Comparison of ENCODE assay signal across 14 mouse cellular contexts in genomic region chr9:119972582-119972981, GRCm38 (mm10). TPM values are rescaled to one million over a fixed set of nuclear protein-coding genes. Genes with fewer than 3 reads are reported as not detected.
DNase-seq lines count a peak whose midpoint lies in the region; ATAC-seq and TF ChIP-seq lines count a peak whose summit lies in the region.
"Had no signal": no experiment of that assay in that cellular context is flagged by ENCODE, and none has a peak within 500 bp of the region (broad histone marks: within the 10 kb centered on the region; RNA-seq: fewer than 3 reads in every experiment).

No protein-coding gene starts in this region.

- no peak overlapping the region for H3K9ac ChIP-seq in liver, adult 2 months (ENCODE audit: low read depth, low read length)
- no peak overlapping the region for H3K9ac ChIP-seq in liver, postnatal 0 days (replicated peaks)

- peaks cover 13% of the 10 kb centered on the region for H3K4me1 ChIP-seq in liver, adult 2 months (ENCODE audit: control insufficient read depth, insufficient read depth, low read length)
- peaks cover 31% of the 10 kb centered on the region for H3K4me1 ChIP-seq in liver, postnatal 0 days (ENCODE audit: insufficient read depth)
- H3K4me1 ChIP-seq in cerebellum, adult 2 months (ENCODE audit: control insufficient read depth, insufficient read depth, low read length): peaks cover 56% of the 10 kb centered on the region

- no peaks in the 10 kb centered on the region for H3K27me3 ChIP-seq in liver, adult 2 months (ENCODE audit: control insufficient read depth, insufficient read depth, low read length)
- H3K27me3 ChIP-seq in liver, postnatal 0 days (ENCODE audit: insufficient read depth, low read length): no peaks in the 10 kb centered on the region
- H3K27me3 ChIP-seq in cerebellum, adult 2 months (ENCODE audit: control insufficient read depth, insufficient read depth, low read length): no peaks in the 10 kb centered on the region

- ATAC-seq in liver, postnatal 0 days: no peak

- H3K79me2 ChIP-seq in liver, adult 2 months (ENCODE audit: control insufficient read depth, insufficient read depth, low read length): peaks cover 9% of the 10 kb centered on the region

- peak overlapping the region; percentile 66 for H3K27ac ChIP-seq in gastrocnemius, adult 2 months
- no peak overlapping the region for H3K27ac ChIP-seq in liver, adult 2 months (replicated peaks; ENCODE audit: insufficient read depth, low read depth, low read length)
- no peak overlapping the region for H3K27ac ChIP-seq in liver, postnatal 0 days (ENCODE audit: low read depth)
- no peak overlapping the region for H3K27ac ChIP-seq in cerebellum, adult 2 months (ENCODE audit: insufficient read depth, low read length)
- H3K27ac ChIP-seq: limb, embryonic 10.5 days had no signal

- 20% methylated on average over 12 of the region's 12 CpGs for WGBS in liver, adult 2 months
- WGBS in liver, postnatal 0 days (ENCODE audit: insufficient replicate concordance): 84% methylated on average over 12 of the region's 12 CpGs
- 12% methylated on average over 12 of the region's 12 CpGs for WGBS in cerebellum, adult 2 months

- intact Hi-C loops in gastrocnemius, adult 2 months (cut with DNase I): no loop called here

- no peak for TF ChIP-seq CTCF in gastrocnemius, adult 2 months (IDR thresholded peaks at IDR 0.05)
- TF ChIP-seq CTCF in liver, adult 2 months (IDR thresholded peaks at IDR 0.05; ENCODE audit: low read depth, low read length): no peak
- TF ChIP-seq CTCF in liver, postnatal 0 days (IDR thresholded peaks at IDR 0.05; ENCODE audit: low read depth): no peak
- TF ChIP-seq CTCF in cerebellum, adult 2 months (IDR thresholded peaks at IDR 0.05; ENCODE audit: borderline replicate concordance, insufficient read depth, low read depth, low read length): no peak

- H3K4me2 ChIP-seq in liver, postnatal 0 days (ENCODE audit: low read depth, low read length): no peak overlapping the region

- DNase-seq in gastrocnemius, adult 2 months: peak; percentile 83
- no peak for DNase-seq in gastrocnemius, postnatal 10 days
- peak; percentile 94 for DNase-seq in liver, adult 2 months (ENCODE audit: extremely low read depth, low read depth, low spot score)
- DNase-seq in liver, postnatal 0 days: no peak
- peak; percentile 70 to 79 for DNase-seq in cerebellum, adult 2 months
- peak; percentile 54 for DNase-seq in skeletal muscle tissue, adult 2 months (ENCODE audit: low read depth, low spot score)
- DNase-seq in natural killer cell, adult 2 months (ENCODE audit: low spot score in 2 of 2): no peak
- DNase-seq: thymus, postnatal 14 days had no signal

- H3K9me3 ChIP-seq in liver, postnatal 0 days (ENCODE audit: low read length): no peaks in the 10 kb centered on the region
- H3K9me3 ChIP-seq: limb, embryonic 10.5 days had no signal

- no peak overlapping the region for H3K4me3 ChIP-seq in gastrocnemius, adult 2 months
- H3K4me3 ChIP-seq in liver, adult 2 months (ENCODE audit: insufficient read depth, low read depth, low read length): no peak overlapping the region
- no peak overlapping the region for H3K4me3 ChIP-seq in liver, postnatal 0 days (ENCODE audit: low read depth, low read length)
- no peak overlapping the region for H3K4me3 ChIP-seq in cerebellum, adult 2 months (replicated peaks; ENCODE audit: insufficient read depth, low read depth, low read length)
- H3K4me3 ChIP-seq: limb, embryonic 10.5 days; myocyte had no signal

- no peak for TF ChIP-seq POLR2A in liver, adult 2 months (IDR thresholded peaks at IDR 0.05; ENCODE audit: extremely low read depth, insufficient read depth, low read length)
- no peak for TF ChIP-seq POLR2A in cerebellum, adult 2 months (IDR thresholded peaks at IDR 0.05; ENCODE audit: borderline replicate concordance, insufficient read depth, low read length)

- no peak for TF ChIP-seq EP300 in liver, postnatal 0 days (IDR thresholded peaks at IDR 0.05; ENCODE audit: low read depth)

- H3K36me3 ChIP-seq in liver, adult 2 months (ENCODE audit: control insufficient read depth, insufficient read depth, low read length): peaks cover 25% of the 10 kb centered on the region
- peaks cover 42% of the 10 kb centered on the region for H3K36me3 ChIP-seq in liver, postnatal 0 days (replicated peaks; ENCODE audit: insufficient read depth, low read length)

RNA-seq across cellular contexts. Expression of gene Csrnp1, which starts 11.9 kb away (rescaled TPM):
- 10 to 100 TPM in 1 of 2 experiments, 1 to 10 TPM in 1; 5.9 to 12.0 TPM for total RNA-seq in gastrocnemius, adult 2 months (2021)
- total RNA-seq in gastrocnemius, postnatal 10 days (2021): 1 to 10 TPM; 2.6 to 3.4 TPM
- total RNA-seq in liver, adult 2 months (2014; rRNA removed): 5.8 and 9.2 TPM in 2 replicates
- 9.7 and 10.4 TPM in 2 replicates for polyA plus RNA-seq in liver, adult 2 months (2012; rRNA removed)
- polyA plus RNA-seq in liver, postnatal 0 days (2015; fragmentation: Nextera tagmentation; extraction: Ambion mirVana): 2.9 and 3.4 TPM in 2 replicates
- 11.1 and 12.6 TPM in 2 replicates for polyA plus RNA-seq in cerebellum, adult 2 months (2012; rRNA removed)

RNA-seq across cellular contexts. Expression of gene Ttc21a, which starts 35.2 kb away (rescaled TPM):
- total RNA-seq in gastrocnemius, adult 2 months (2021): not detected
- under 1 TPM in 1 of 2 experiments, not detected in 1; 0.11 TPM for total RNA-seq in gastrocnemius, postnatal 10 days (2021)
- 0.07 TPM in 1 of 2 replicates, not detected in the other for total RNA-seq in liver, adult 2 months (2014; rRNA removed)
- polyA plus RNA-seq in liver, adult 2 months (2012; rRNA removed): not detected in 2 replicates
- polyA plus RNA-seq in liver, postnatal 0 days (2015; fragmentation: Nextera tagmentation; extraction: Ambion mirVana): 0.09 and 0.22 TPM in 2 replicates
- 0.56 and 1.2 TPM in 2 replicates for polyA plus RNA-seq in cerebellum, adult 2 months (2012; rRNA removed)
- total RNA-seq: megakaryocyte-erythroid progenitor cell, adult 5-6 weeks had no signal

RNA-seq across cellular contexts. Expression of gene Gorasp1, which starts 35.2 kb away (rescaled TPM):
- 10 to 100 TPM; 20.5 to 21.4 TPM for total RNA-seq in gastrocnemius, adult 2 months (2021)
- 10 to 100 TPM; 16.2 to 17.6 TPM for total RNA-seq in gastrocnemius, postnatal 10 days (2021)
- 10.9 and 11.5 TPM in 2 replicates for total RNA-seq in liver, adult 2 months (2014; rRNA removed)
- 18.1 and 20.7 TPM in 2 replicates for polyA plus RNA-seq in liver, adult 2 months (2012; rRNA removed)
- 6.8 and 8.8 TPM in 2 replicates for polyA plus RNA-seq in liver, postnatal 0 days (2015; fragmentation: Nextera tagmentation; extraction: Ambion mirVana)
- polyA plus RNA-seq in cerebellum, adult 2 months (2012; rRNA removed): 22.1 and 23.6 TPM in 2 replicates

RNA-seq across cellular contexts. Expression of gene Xirp1, which starts 50.8 kb away (rescaled TPM):
- 100 to 1,000 TPM in 1 of 2 experiments, 10 to 100 TPM in 1; 70.1 to 116 TPM for total RNA-seq in gastrocnemius, adult 2 months (2021)
- 10 to 100 TPM; 58.2 to 84.6 TPM for total RNA-seq in gastrocnemius, postnatal 10 days (2021)
- total RNA-seq in liver, adult 2 months (2014; rRNA removed): under 0.01 and 0.09 TPM in 2 replicates
- polyA plus RNA-seq in liver, adult 2 months (2012; rRNA removed): 0.11 TPM in 2 replicates
- polyA plus RNA-seq in liver, postnatal 0 days (2015; fragmentation: Nextera tagmentation; extraction: Ambion mirVana): 0.13 TPM in 2 replicates
- 0.03 and 0.05 TPM in 2 replicates for polyA plus RNA-seq in cerebellum, adult 2 months (2012; rRNA removed)
- total RNA-seq: common myeloid progenitor, adult 5-6 weeks; megakaryocyte-erythroid progenitor cell, adult 5-6 weeks had no signal
- polyA plus RNA-seq: hindbrain, embryonic 11.5 days; kidney, embryonic 14.5 days had no signal

Comparison
In these comparisons a context has a peak if more than half of its experiments do, and no peak if none do; other contexts are left out.
1. DNase-seq: peak in gastrocnemius, adult 2 months (single experiment), liver, adult 2 months (single experiment), cerebellum, adult 2 months (2 of 2) and skeletal muscle tissue, adult 2 months (single experiment); none in gastrocnemius, postnatal 10 days (single experiment), liver, postnatal 0 days (single experiment) and natural killer cell, adult 2 months (0 of 2).